Mouse (Mus musculus): ENCODE measurements around the gene Fgf16. TPM values are rescaled to one million over a fixed set of nuclear protein-coding genes. Genes with fewer than 3 reads are reported as not detected.

Gene Fgf16
- not detected for polyA plus RNA-seq (2014; fragmentation: Illumina TruSeq; extraction: RNeasy Lipid Tissue Mini Kit (QIAGEN cat#74804); ENCODE audit: low replicate concordance)

GRCm38 (mm10) chrX:105764162-105765004 lies at the start of gene Fgf16:
Gene Fgf16 (plus strand): TSS chrX:105764279.

Other genes starting within 250 kb of the Fgf16 start
- gene Atrx, start 165.1 kb downstream of the Fgf16 start, polyA plus RNA-seq (2014; fragmentation: Illumina TruSeq; extraction: RNeasy Lipid Tissue Mini Kit (QIAGEN cat#74804); ENCODE audit: low replicate concordance): 122 TPM
- gene Magt1, start 247.6 kb downstream of the Fgf16 start, polyA plus RNA-seq (2014; fragmentation: Illumina TruSeq; extraction: RNeasy Lipid Tissue Mini Kit (QIAGEN cat#74804); ENCODE audit: low replicate concordance): 133 TPM

All from small intestine, adult 10 weeks (tissue).